Mouse (Mus musculus): ENCODE measurements around the gene Vmn1r166.
"Not testable (repeated sequence)": the region's sequence is repeated elsewhere in the genome, so short reads cannot be mapped to it uniquely, and the experiment has no call there.

The Vmn1r166 gene

GRCm38 (mm10) chr7:23251582-23251981 lies at the start of gene Vmn1r166:
Vmn1r166 (minus strand) TSS chr7:23251682.
- not testable (repeated sequence) for DNase-seq

GRCm38 (mm10) chr7:23300892-23301291 lies 49.4 kb upstream of the Vmn1r166 start, which contains the start of gene Nlrp4e:
Nlrp4e (plus strand) TSS chr7:23301192.
- not testable (repeated sequence) for DNase-seq

- not testable (repeated sequence) for DNase-seq
Observed at GRCm38 (mm10) chr7:23278800-23279199, 27.3 kb upstream of the Vmn1r166 start, which contains the start of gene Gm6902. Gm6902 (minus strand) TSS chr7:23278900.

- not testable (repeated sequence) for DNase-seq
Observed at GRCm38 (mm10) chr7:23217032-23217431, 34.5 kb downstream of the Vmn1r166 start, which contains the start of gene Vmn1r165. Vmn1r165 (plus strand) TSS chr7:23217332.

All from cerebellum, adult 18-20 months (tissue).